Mouse (Mus musculus) heart, embryonic 14.5 days (tissue): Measurements from ENCODE around the gene Tor4a. TPM values are rescaled to one million over a fixed set of nuclear protein-coding genes. Genes with fewer than 3 reads are reported as not detected.

ENCODE experiments used
- ATAC-seq: fragments of 200-750 bp; cut with Nextera tagmentation; 2 replicates; pipeline ENCODE4 v1.8.0; 2017; ENCODE audit warnings: low read depth, moderate TSS enrichment; ENCODE audit not compliant: insufficient number of reproducible peaks, insufficient read depth, low FRiP score
- H3K27ac ChIP-seq, 2 experiments: fragments of 200-500 bp in 1 of 2; fragments of 300-500 bp in 1 of 2; sonication (generic) in 1 of 2; replicated peaks in 1 of 2; 2 replicates each; pipeline ENCODE4 v1.5.1; 2012 to 2014; ENCODE audit warnings: low read depth in 2 of 2, low read length in 2 of 2, control low read depth in 1 of 2, mild to moderate bottlenecking in 1 of 2, mixed read lengths in 1 of 2; ENCODE audit not compliant: control insufficient read depth in 1 of 2, insufficient read depth in 1 of 2
- H3K27me3 ChIP-seq: fragments of 300-500 bp; sonication (generic); 2 replicates; pipeline ENCODE4 v1.6.1; 2014; ENCODE audit warnings: mild to moderate bottlenecking, low read length, control low read depth; ENCODE audit not compliant: control insufficient read depth, insufficient read depth
- H3K36me3 ChIP-seq: fragments of 300-500 bp; sonication (generic); 2 replicates; pipeline ENCODE4 v1.6.1; 2014; ENCODE audit warnings: mild to moderate bottlenecking, control low read depth, low read length, mixed read lengths; ENCODE audit not compliant: control insufficient read depth, insufficient read depth
- H3K4me1 ChIP-seq, 2 experiments: fragments of 200-500 bp in 1 of 2; fragments of 300-500 bp in 1 of 2; sonication (generic) in 1 of 2; 2 replicates each; pipeline ENCODE4 v1.6.1; 2012 to 2014; ENCODE audit warnings: low read length in 2 of 2, control low read depth in 1 of 2, mixed read lengths in 1 of 2; ENCODE audit not compliant: control insufficient read depth in 2 of 2, insufficient read depth in 2 of 2
- H3K4me2 ChIP-seq: fragments of 300-500 bp; sonication (generic); 2 replicates; pipeline ENCODE4 v1.6.1; 2014; ENCODE audit warnings: mild to moderate bottlenecking, low read length
- H3K4me3 ChIP-seq, 2 experiments: fragments of 200-500 bp in 1 of 2; fragments of 300-500 bp in 1 of 2; sonication (generic) in 1 of 2; 2 replicates each; pipeline ENCODE4 v1.5.1; 2012 to 2014; ENCODE audit warnings: low read length in 2 of 2, mild to moderate bottlenecking in 2 of 2, control low read depth in 1 of 2, low read depth in 1 of 2, moderate library complexity in 1 of 2; ENCODE audit not compliant: control insufficient read depth in 1 of 2, insufficient read depth in 1 of 2
- H3K9ac ChIP-seq: fragments of 300-500 bp; sonication (generic); 2 replicates; pipeline ENCODE4 v1.6.1; 2014; ENCODE audit warnings: mild to moderate bottlenecking, low read length
- H3K9me3 ChIP-seq: fragments of 300-500 bp; sonication (generic); 2 replicates; pipeline ENCODE4 v1.6.1; 2016; ENCODE audit warnings: low read length, control low read depth; ENCODE audit not compliant: control insufficient read depth
- WGBS: fragments of 180-500 bp; shearing (Covaris S2); extraction: QIAGEN DNeasy Blood & Tissue Kit; methylation state at CpG from one replicate; pipeline ENCODE4 v1.1.7; 2014; 5-methylcytosine and 5-hydroxymethylcytosine counted together
- polyA plus RNA-seq: library from polyadenylated mRNA; unstranded; fragments of >200 nt; fragmentation: Nextera tagmentation; extraction: Ambion mirVana; gene quantifications from 2 replicates; pipeline ENCODE4 v1.2.1, GENCODE M21; 2014

The Tor4a gene
- polyA plus RNA-seq, 1 experiment from 2014 or later, result 8.0 TPM

DNA sequence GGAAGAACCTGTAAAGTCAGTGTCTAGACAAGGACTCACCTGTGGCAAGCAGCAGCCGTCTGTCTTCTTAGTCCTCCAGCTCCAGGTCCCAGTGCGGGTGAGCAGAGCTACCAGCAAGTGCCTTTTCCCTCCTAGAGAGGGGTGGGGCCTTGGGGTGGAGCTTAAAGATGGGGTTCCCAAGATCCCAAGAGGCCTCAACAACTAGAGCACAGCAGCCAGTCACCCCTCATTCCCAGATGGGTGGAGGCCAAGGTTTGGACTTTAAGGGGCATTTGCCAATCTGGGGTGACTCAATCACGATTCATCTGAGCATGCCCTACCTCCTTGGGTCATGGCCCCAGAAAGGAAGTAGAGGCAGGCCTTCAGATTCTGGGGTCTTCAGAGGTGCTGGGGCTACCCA, 43.1 kb upstream of the Tor4a start:
- Histone ChIP-seq H3K27ac (no peak overlapping the region), H3K4me1 (peaks cover 8 to 18% of the 10 kb centered on the region in 2 experiments), H3K9ac (no peak overlapping the region), H3K4me2 (no peak overlapping the region), H3K27me3 (peaks cover 28% of the 10 kb centered on the region), H3K4me3 (no peak overlapping the region), H3K36me3 (no peaks in the 10 kb centered on the region), H3K9me3 (no peaks in the 10 kb centered on the region)
- no peak for ATAC-seq
- WGBS, result 76% methylated on average over 3 of the region's 3 CpGs

DNA sequence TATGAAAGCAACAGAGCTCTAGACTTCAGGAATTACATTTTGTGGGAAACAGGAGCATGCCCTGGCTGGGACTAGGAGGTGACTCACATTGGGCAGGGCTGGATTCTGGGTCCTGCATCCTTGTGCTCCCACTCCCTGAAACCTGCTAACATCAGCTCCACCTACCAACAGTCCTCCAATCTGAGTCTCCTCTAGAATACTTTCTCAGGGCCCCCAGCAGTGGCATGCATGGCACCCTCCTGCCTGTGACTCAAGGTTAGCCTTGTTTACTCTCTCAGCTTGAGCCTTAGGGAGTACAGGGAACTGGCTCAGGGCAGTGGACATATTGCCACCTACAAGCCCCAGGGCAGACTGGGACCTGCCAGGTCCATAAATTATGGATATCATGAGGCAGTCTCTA, 41.4 kb upstream of the Tor4a start:
- no peak for ATAC-seq
- Histone ChIP-seq H3K36me3 (no peaks in the 10 kb centered on the region), H3K9me3 (no peaks in the 10 kb centered on the region), H3K27ac (no peak overlapping the region), H3K4me2 (no peak overlapping the region), H3K27me3 (peaks cover 27% of the 10 kb centered on the region), H3K4me3 (no peak overlapping the region), H3K9ac (no peak overlapping the region), H3K4me1 (peaks cover 8 to 18% of the 10 kb centered on the region in 2 experiments)

DNA sequence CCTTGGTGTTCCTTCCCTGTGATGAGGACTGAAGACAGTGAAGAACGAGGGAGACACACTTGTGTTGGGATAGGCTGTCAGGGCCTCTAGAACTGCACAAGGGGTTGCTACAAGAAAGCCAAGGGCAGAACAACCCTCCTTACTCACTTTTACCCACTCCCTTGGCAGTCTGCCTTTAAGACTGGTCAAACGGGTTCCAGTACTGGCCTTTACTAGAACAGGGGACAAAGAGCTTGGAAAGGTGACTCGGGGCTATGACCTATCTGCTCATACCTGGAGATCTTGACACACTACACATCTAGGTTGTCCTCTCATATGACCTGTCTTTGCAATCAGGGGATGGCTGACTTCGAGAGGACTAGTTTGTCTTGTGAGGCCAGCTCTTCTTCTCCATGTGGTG, 40.8 kb upstream of the Tor4a start:
- no peak overlapping the region for H3K27ac ChIP-seq
- H3K4me3 ChIP-seq, result no peak overlapping the region
- no peak for ATAC-seq
- no peak overlapping the region for H3K4me2 ChIP-seq
- H3K9me3 ChIP-seq, result no peaks in the 10 kb centered on the region
- H3K9ac ChIP-seq, result no peak overlapping the region
- peaks cover 8 to 14% of the 10 kb centered on the region in 2 experiments for H3K4me1 ChIP-seq
- H3K27me3 ChIP-seq, result peaks cover 21% of the 10 kb centered on the region
- WGBS, result 53% methylated on average over 4 of the region's 4 CpGs
- H3K36me3 ChIP-seq, result no peaks in the 10 kb centered on the region

DNA sequence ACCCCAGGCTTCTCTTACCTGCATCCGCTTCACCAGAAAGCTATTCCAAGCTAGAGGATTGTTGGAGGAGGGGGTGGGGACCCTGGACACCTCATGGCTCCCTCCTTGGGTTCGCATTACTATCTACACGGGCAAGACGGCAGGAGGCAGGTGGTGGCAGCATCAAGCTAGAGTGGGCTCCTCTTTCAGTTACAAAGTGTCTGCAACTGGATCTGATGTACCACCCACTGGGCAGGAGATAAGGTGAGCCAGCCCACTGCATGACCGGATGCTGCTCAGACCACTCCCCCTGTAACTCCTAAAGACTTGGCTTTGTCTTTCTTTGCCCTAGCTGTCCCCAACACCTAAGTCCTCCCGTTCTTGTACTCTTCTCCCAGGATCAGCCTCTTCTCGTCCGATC, 39.9 kb upstream of the Tor4a start, which contains the start of gene Rnf224:
TSS of gene Rnf224 (minus strand) at position 174 of the 400 bp plus-strand sequence.
- Histone ChIP-seq H3K36me3 (no peaks in the 10 kb centered on the region), H3K27me3 (peaks cover 17% of the 10 kb centered on the region), H3K4me2 (no peak within 1 kb of the TSS), H3K27ac (no peak within 1 kb of the TSS), H3K4me3 (no peak within 1 kb of the TSS), H3K9me3 (no peaks in the 10 kb centered on the region), H3K4me1 (peaks cover 7% of the 10 kb centered on the region in 2 experiments), H3K9ac (no peak within 1 kb of the TSS)
- no peak for ATAC-seq
- WGBS, result 22% methylated on average over 8 of the region's 8 CpGs

DNA sequence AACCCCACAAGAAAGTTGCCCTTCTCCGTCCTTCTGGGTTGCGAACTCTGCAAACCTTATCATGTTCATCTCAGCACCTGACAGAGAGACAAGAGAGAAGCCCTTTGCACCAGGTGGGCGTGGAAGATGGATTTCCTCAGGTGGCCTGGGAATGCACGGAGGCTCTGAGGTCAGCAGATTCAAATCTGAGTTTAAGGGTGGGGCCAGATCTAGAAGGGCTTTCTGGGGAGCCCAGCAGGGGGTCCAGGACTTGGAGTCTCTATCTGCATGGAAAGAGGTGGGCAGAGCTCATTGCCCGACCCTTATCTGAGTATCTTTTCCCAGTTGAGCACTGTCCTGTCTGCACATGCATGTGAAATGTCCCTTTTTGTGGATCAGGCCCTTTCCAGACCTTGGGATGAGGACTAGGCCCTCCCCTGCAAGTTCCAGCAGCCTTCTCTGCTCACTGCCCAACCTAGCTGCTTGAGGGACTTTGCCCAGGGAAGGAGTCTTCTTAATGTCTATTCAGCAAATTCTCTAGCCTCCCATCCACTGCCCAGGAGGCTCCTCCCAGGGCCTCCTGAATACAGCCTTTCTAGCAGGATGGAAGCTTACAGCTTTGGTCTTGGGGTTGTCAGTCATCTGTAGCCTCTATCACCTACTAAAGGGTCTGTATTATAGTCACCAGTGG, 38.0 kb upstream of the Tor4a start:
- WGBS, result 61% methylated on average over 5 of the region's 5 CpGs
- H3K27me3 ChIP-seq, result peaks cover 27% of the 10 kb centered on the region
- no peak overlapping the region for H3K4me3 ChIP-seq
- no peak overlapping the region for H3K9ac ChIP-seq
- no peaks in the 10 kb centered on the region for H3K36me3 ChIP-seq
- no peak overlapping the region for H3K27ac ChIP-seq
- H3K9me3 ChIP-seq, result no peaks in the 10 kb centered on the region
- no peak overlapping the region for H3K4me2 ChIP-seq
- H3K4me1 ChIP-seq, result no peaks in the 10 kb centered on the region
- ATAC-seq, result no peak

DNA sequence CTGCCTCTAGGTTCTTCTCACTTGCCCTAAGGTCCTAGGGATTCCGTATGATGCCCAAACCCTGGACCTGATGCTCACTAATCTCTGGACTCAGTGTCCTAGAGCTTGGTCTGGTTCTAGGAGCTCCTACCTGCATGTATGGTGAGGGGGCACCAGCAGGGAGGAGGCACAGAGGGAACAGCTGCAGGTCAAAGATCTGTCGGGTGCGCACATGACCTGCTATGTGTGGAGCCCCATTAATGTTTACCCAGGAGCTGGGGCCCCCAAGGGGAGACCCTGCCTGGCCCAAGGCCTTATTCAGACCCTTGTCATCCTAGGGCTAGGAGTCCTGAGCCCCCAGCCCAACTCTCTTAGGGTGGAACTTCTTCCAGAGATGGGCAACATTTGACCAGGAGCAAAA, 37.4 kb upstream of the Tor4a start, which contains the start of gene Slc34a3:
TSS of gene Slc34a3 (minus strand) at position 315 of the 400 bp plus-strand sequence.
- WGBS, result 76% methylated on average over 3 of the region's 3 CpGs
- H3K27me3 ChIP-seq, result peaks cover 27% of the 10 kb centered on the region

DNA sequence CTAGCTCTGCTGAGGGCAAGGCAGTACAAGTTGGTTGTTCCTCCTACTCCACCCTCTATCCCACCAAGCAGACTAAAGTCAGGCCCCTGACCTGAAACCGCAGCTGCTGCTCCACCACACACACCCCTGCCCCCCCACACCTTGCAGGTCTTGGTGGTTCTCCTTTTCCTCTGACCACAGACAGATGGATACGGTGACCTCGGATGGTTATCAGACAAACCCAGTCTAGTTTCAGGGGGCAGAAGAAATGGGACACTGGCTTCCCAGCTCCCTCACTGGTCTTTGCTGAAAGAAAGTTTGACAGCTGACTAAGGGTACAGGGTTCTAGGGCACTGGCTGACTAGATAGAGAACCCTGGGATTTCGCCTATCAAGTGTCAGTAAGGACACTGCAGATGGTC, 36.7 kb upstream of the Tor4a start:
- ATAC-seq, result no peak
- H3K27ac ChIP-seq, result no peak overlapping the region
- H3K9ac ChIP-seq, result no peak overlapping the region
- no peak overlapping the region for H3K4me2 ChIP-seq
- H3K36me3 ChIP-seq, result no peaks in the 10 kb centered on the region
- H3K4me1 ChIP-seq, result peaks cover 3 to 4% of the 10 kb centered on the region in 2 experiments; a peak in 2 of 4 replicates
- WGBS, result 73% methylated on average over 4 of the region's 4 CpGs
- peaks cover 27% of the 10 kb centered on the region for H3K27me3 ChIP-seq
- no peaks in the 10 kb centered on the region for H3K9me3 ChIP-seq
- no peak overlapping the region for H3K4me3 ChIP-seq

More for the DNA sequence above, 37.4 kb upstream of the Tor4a start, which contains the start of gene Slc34a3:
- no peak within 1 kb of the TSS for H3K4me2 ChIP-seq
- no peaks in the 10 kb centered on the region for H3K36me3 ChIP-seq
- 0 out of 4 replicates have a peak, but pooled peaks cover 0 to under 1% of the 10 kb centered on the region in 2 experiments for H3K4me1 ChIP-seq
- ATAC-seq, result no peak
- no peaks in the 10 kb centered on the region for H3K9me3 ChIP-seq
- no peak within 1 kb of the TSS for H3K4me3 ChIP-seq
- H3K9ac ChIP-seq, result no peak within 1 kb of the TSS
- no peak within 1 kb of the TSS for H3K27ac ChIP-seq

DNA sequence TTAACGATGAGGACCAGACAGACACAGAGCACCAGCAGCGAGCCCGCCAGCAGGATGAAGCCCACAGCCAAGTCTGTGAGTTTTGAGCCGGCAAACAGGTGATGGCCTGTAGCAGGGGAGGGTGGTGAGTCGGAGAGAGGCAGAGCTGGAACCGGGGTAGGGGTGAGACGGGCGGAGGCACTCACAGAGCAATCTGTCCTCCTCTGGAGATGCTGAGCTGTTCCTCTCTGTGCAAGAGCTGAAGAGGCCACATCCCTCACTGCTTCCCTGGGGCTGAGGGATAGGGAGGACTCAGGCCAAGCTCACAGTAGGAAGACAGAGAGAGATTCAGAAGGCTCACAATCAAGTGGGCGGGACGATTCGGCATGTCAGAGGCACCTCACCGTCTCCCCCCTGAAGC, 34.4 kb upstream of the Tor4a start:
- H3K4me1 ChIP-seq, result peaks cover 3 to 10% of the 10 kb centered on the region in 2 experiments; a peak in 3 of 4 replicates
- no peak overlapping the region for H3K4me2 ChIP-seq
- H3K4me3 ChIP-seq, result no peak overlapping the region
- H3K27me3 ChIP-seq, result peaks cover 27% of the 10 kb centered on the region
- no peaks in the 10 kb centered on the region for H3K9me3 ChIP-seq
- no peak overlapping the region for H3K27ac ChIP-seq
- no peak overlapping the region for H3K9ac ChIP-seq
- 45% methylated on average over 12 of the region's 12 CpGs for WGBS
- no peak for ATAC-seq
- H3K36me3 ChIP-seq, result no peaks in the 10 kb centered on the region
